Mouse (Mus musculus) heart, postnatal 0 days (tissue): ENCODE measurements around the gene 4933411K16Rik. TPM values are rescaled to one million over a fixed set of nuclear protein-coding genes. Genes with fewer than 3 reads are reported as not detected.

Experiments used
- ATAC-seq: fragments of 200-750 bp; cut with Nextera tagmentation; 2 replicates; pipeline ENCODE4 v1.8.0; 2017; ENCODE audit warnings: low read depth, moderate number of reproducible peaks, moderate library complexity; ENCODE audit not compliant: insufficient read depth
- DNase-seq: peaks from one replicate; pipeline ENCODE4 v3.0.0-alpha.2; 2016; ENCODE audit warnings: low spot score
- H3K27ac ChIP-seq: fragments of 300-500 bp; sonication (generic); 2 replicates; pipeline ENCODE4 v1.5.1; 2014; ENCODE audit warnings: low read depth, mild to moderate bottlenecking
- H3K27me3 ChIP-seq: fragments of 300-500 bp; sonication (generic); 2 replicates; pipeline ENCODE4 v1.6.1; 2014; ENCODE audit warnings: low read length, mixed read lengths; ENCODE audit not compliant: control insufficient read depth, insufficient read depth
- H3K36me3 ChIP-seq: fragments of 300-500 bp; sonication (generic); replicated peaks from 2 replicates; pipeline ENCODE4 v1.6.1; 2014; ENCODE audit warnings: low read length, mixed read lengths; ENCODE audit not compliant: control insufficient read depth, insufficient read depth
- H3K4me1 ChIP-seq: fragments of 300-500 bp; sonication (generic); 2 replicates; pipeline ENCODE4 v1.6.1; 2014; ENCODE audit warnings: antibody characterized with exemption; ENCODE audit not compliant: control insufficient read depth, insufficient read depth
- H3K4me2 ChIP-seq: fragments of 300-500 bp; sonication (generic); 2 replicates; pipeline ENCODE4 v1.6.1; 2014; ENCODE audit warnings: low read depth, mild to moderate bottlenecking, low read length, moderate library complexity
- H3K4me3 ChIP-seq: fragments of 300-500 bp; sonication (generic); 2 replicates; pipeline ENCODE4 v1.5.1; 2014; ENCODE audit warnings: low read depth, low read length
- H3K9ac ChIP-seq: fragments of 300-500 bp; sonication (generic); replicated peaks from 2 replicates; pipeline ENCODE4 v1.6.1; 2014; ENCODE audit warnings: low read depth, low read length, mixed read lengths
- H3K9me3 ChIP-seq: fragments of 300-500 bp; sonication (generic); replicated peaks from 2 replicates; pipeline ENCODE4 v1.6.1; 2016; ENCODE audit warnings: low read length; ENCODE audit not compliant: control insufficient read depth
- CTCF ChIP-seq: IDR thresholded peaks from 2 replicates; pipeline ENCODE4 v1.5.1; 2016; ENCODE audit warnings: antibody characterized with exemption, control low read depth, low read depth
- EP300 ChIP-seq: IDR thresholded peaks from 2 replicates; pipeline ENCODE4 v1.6.1; 2016; ENCODE audit warnings: antibody characterized with exemption, low read depth
- WGBS: fragments of 180-500 bp; shearing (Covaris S2); extraction: QIAGEN DNeasy Blood & Tissue Kit; methylation state at CpG from one replicate; pipeline ENCODE4 v1.1.7; 2014; 5-methylcytosine and 5-hydroxymethylcytosine counted together
- polyA plus RNA-seq: library from polyadenylated mRNA; unstranded; fragments of >200 nt; fragmentation: Nextera tagmentation; extraction: Ambion mirVana; gene quantifications from 2 replicates; pipeline ENCODE4 v1.2.1, GENCODE M21; 2015
- total RNA-seq: library from RNA; depleted of rRNA; stranded (reverse); fragments of >200 nt; gene quantifications from 2 replicates; pipeline ENCODE4 v1.2.3, GENCODE M21; 2014; ENCODE audit warnings: low replicate concordance; rRNA removed

The 4933411K16Rik gene
- total and polyA plus RNA-seq, 2 experiments from 2014 or later = not detected

GRCm38 (mm10) chr19:42089748-42090595, 37.9 kb downstream of the 4933411K16Rik start, which contains the start of gene Pi4k2a:
Gene Pi4k2a (plus strand): TSS chr19:42090470.
- TF ChIP-seq CTCF (no peak), EP300 (0 out of 2 replicates have a peak, but pooled peaks have one; percentile 16)
- under 1% methylated on average over 51 of the region's 55 CpGs for WGBS
- Histone ChIP-seq H3K4me2 (peak within 1 kb of the TSS; percentile 77), H3K9me3 (no peaks in the 10 kb centered on the region), H3K27me3 (no peaks in the 10 kb centered on the region), H3K36me3 (peaks cover 10% of the 10 kb centered on the region), H3K4me1 (peaks cover 16% of the 10 kb centered on the region), H3K9ac (peak within 1 kb of the TSS; percentile 90), H3K27ac (peak within 1 kb of the TSS; percentile 93), H3K4me3 (peak within 1 kb of the TSS; percentile 90)
- ATAC-seq (peak; percentile 99), DNase-seq (peak; percentile 99)

- H3K27me3 ChIP-seq = no peaks in the 10 kb centered on the region
- no peak for TF ChIP-seq EP300
- TF ChIP-seq CTCF = no peak
- H3K9ac ChIP-seq = peak overlapping the region; percentile 90
- H3K4me1 ChIP-seq = peaks cover 16% of the 10 kb centered on the region
- 0% methylated on average over 49 of the region's 52 CpGs for WGBS
- no peaks in the 10 kb centered on the region for H3K9me3 ChIP-seq
- H3K36me3 ChIP-seq = peaks cover 13% of the 10 kb centered on the region
- peak overlapping the region; percentile 90 for H3K4me3 ChIP-seq
- peak overlapping the region; percentile 93 for H3K27ac ChIP-seq
- peak overlapping the region; percentile 77 for H3K4me2 ChIP-seq
- peak; percentile 43 for ATAC-seq
- peak; percentile 30 for DNase-seq
Measured at GRCm38 (mm10) chr19:42090637-42091141, 38.6 kb downstream of the 4933411K16Rik start.

DNA sequence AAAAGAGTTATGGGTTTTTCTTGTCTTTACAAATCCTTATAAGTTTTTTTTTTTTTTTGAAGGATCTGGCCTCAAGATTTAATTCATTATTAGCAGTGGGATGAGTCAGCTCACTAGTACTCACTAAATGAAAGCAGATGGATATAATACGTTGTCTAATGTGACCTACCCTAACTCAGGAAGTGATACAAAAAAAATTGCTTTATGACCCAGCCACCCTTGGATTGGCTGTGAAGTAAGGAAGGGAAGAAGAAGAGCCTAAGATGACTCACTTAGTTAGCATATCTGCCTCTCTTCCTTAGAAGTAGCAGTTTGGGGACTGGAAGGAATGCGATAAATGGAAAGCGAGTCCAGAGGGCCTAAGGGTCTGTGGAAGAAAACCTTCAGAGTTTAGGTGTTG, 47.4 kb downstream of the 4933411K16Rik start:
- H3K27ac ChIP-seq = no peak overlapping the region
- DNase-seq (no peak), ATAC-seq (no peak)
- peaks cover 24% of the 10 kb centered on the region; the same call in 1 of the 2 replicates for H3K36me3 ChIP-seq
- no peaks in the 10 kb centered on the region for H3K27me3 ChIP-seq
- H3K9ac ChIP-seq = no peak overlapping the region
- no peak overlapping the region for H3K4me3 ChIP-seq
- no peak overlapping the region for H3K4me2 ChIP-seq
- WGBS = 85% methylated on average over 3 of the region's 3 CpGs
- H3K4me1 ChIP-seq = no peaks in the 10 kb centered on the region
- no peak for TF ChIP-seq CTCF
- no peak for TF ChIP-seq EP300
- H3K9me3 ChIP-seq = no peaks in the 10 kb centered on the region

Other genes starting within 250 kb of the 4933411K16Rik start
- 2.1 and 5.9 TPM in 2 replicates for gene Frat1, start 222.3 kb upstream of the 4933411K16Rik start, total RNA-seq
- gene Frat1, start 222.3 kb upstream of the 4933411K16Rik start, polyA plus RNA-seq = 3.4 and 5.2 TPM in 2 replicates
- gene Frat2, start 204.1 kb upstream of the 4933411K16Rik start, total RNA-seq = 5.6 and 8.7 TPM in 2 replicates
- gene Frat2, start 204.1 kb upstream of the 4933411K16Rik start, polyA plus RNA-seq = 1.4 and 1.9 TPM in 2 replicates
- 4.5 and 7.7 TPM in 2 replicates for gene Rrp12, start 156.1 kb upstream of the 4933411K16Rik start, total RNA-seq
- gene Rrp12, start 156.1 kb upstream of the 4933411K16Rik start, polyA plus RNA-seq = 4.8 and 7.7 TPM in 2 replicates
- 290 and 335 TPM in 2 replicates for gene Pgam1, start 140.3 kb upstream of the 4933411K16Rik start, total RNA-seq
- 196 and 199 TPM in 2 replicates for gene Pgam1, start 140.3 kb upstream of the 4933411K16Rik start, polyA plus RNA-seq
- gene Exosc1, start 118.8 kb upstream of the 4933411K16Rik start, total RNA-seq = 1.7 and 14.9 TPM in 2 replicates
- 32.1 and 32.6 TPM in 2 replicates for gene Exosc1, start 118.8 kb upstream of the 4933411K16Rik start, polyA plus RNA-seq
- gene Zdhhc16, start 118.8 kb upstream of the 4933411K16Rik start, total RNA-seq = 44.3 and 53.2 TPM in 2 replicates
- 37.3 and 38.3 TPM in 2 replicates for gene Zdhhc16, start 118.8 kb upstream of the 4933411K16Rik start, polyA plus RNA-seq
- 34.9 and 39.3 TPM in 2 replicates for gene Mms19, start 71.1 kb upstream of the 4933411K16Rik start, total RNA-seq
- 11.5 and 13.1 TPM in 2 replicates for gene Mms19, start 71.1 kb upstream of the 4933411K16Rik start, polyA plus RNA-seq
- 29.6 and 38.7 TPM in 2 replicates for gene Ubtd1, start 70.5 kb upstream of the 4933411K16Rik start, total RNA-seq
- 21.9 and 24.8 TPM in 2 replicates for gene Ubtd1, start 70.5 kb upstream of the 4933411K16Rik start, polyA plus RNA-seq
- not detected in 2 replicates for gene Ankrd2, start 16.2 kb upstream of the 4933411K16Rik start, total RNA-seq
- 0.14 TPM in 2 replicates for gene Ankrd2, start 16.2 kb upstream of the 4933411K16Rik start, polyA plus RNA-seq
- gene Hoga1, start 6.6 kb upstream of the 4933411K16Rik start, total RNA-seq = 1.2 and 1.3 TPM in 2 replicates
- 1.4 and 1.5 TPM in 2 replicates for gene Hoga1, start 6.6 kb upstream of the 4933411K16Rik start, polyA plus RNA-seq
- gene Morn4, start 34.1 kb downstream of the 4933411K16Rik start, total RNA-seq = 1.7 and 2.3 TPM in 2 replicates
- gene Morn4, start 34.1 kb downstream of the 4933411K16Rik start, polyA plus RNA-seq = 5.2 and 5.7 TPM in 2 replicates
- 6.7 and 6.9 TPM in 2 replicates for gene Pi4k2a, start 38.2 kb downstream of the 4933411K16Rik start, total RNA-seq
- 12.6 and 13.4 TPM in 2 replicates for gene Pi4k2a, start 38.2 kb downstream of the 4933411K16Rik start, polyA plus RNA-seq
- gene Avpi1, start 76.8 kb downstream of the 4933411K16Rik start, total RNA-seq = 39.9 and 52.6 TPM in 2 replicates
- 43.0 and 46.0 TPM in 2 replicates for gene Avpi1, start 76.8 kb downstream of the 4933411K16Rik start, polyA plus RNA-seq
- gene Marveld1, start 95.2 kb downstream of the 4933411K16Rik start, total RNA-seq = 35.0 and 44.6 TPM in 2 replicates
- gene Marveld1, start 95.2 kb downstream of the 4933411K16Rik start, polyA plus RNA-seq = 7.2 and 8.6 TPM in 2 replicates
- gene Zfyve27, start 111.7 kb downstream of the 4933411K16Rik start, total RNA-seq = 20.4 and 27.2 TPM in 2 replicates
- 16.2 and 18.3 TPM in 2 replicates for gene Zfyve27, start 111.7 kb downstream of the 4933411K16Rik start, polyA plus RNA-seq
- gene Sfrp5, start 150.0 kb downstream of the 4933411K16Rik start, total RNA-seq = 2.3 and 4.9 TPM in 2 replicates
- gene Sfrp5, start 150.0 kb downstream of the 4933411K16Rik start, polyA plus RNA-seq = 1.7 and 1.8 TPM in 2 replicates
- not detected in 2 replicates for gene Golga7b, start 195.3 kb downstream of the 4933411K16Rik start, total RNA-seq
- gene Golga7b, start 195.3 kb downstream of the 4933411K16Rik start, polyA plus RNA-seq = 0.23 and 0.30 TPM in 2 replicates